Mouse (Mus musculus) forebrain, postnatal 0 days (tissue): ENCODE measurements around the gene Negr1. TPM values are rescaled to one million over a fixed set of nuclear protein-coding genes. Genes with fewer than 3 reads are reported as not detected.

Source experiments
- ATAC-seq: fragments of 200-750 bp; cut with Nextera tagmentation; 2 replicates; pipeline ENCODE4 v1.8.0; 2017; ENCODE audit warnings: mild to moderate bottlenecking, moderate library complexity
- DNase-seq: peaks from one replicate; pipeline ENCODE4 v3.0.0-alpha.2; 2015
- H3K27ac ChIP-seq: fragments of 300-500 bp; sonication (generic); 2 replicates; pipeline ENCODE4 v1.5.1; 2014; ENCODE audit warnings: low read depth, mild to moderate bottlenecking, antibody characterized with exemption, low read length, moderate library complexity, mixed read lengths
- H3K27me3 ChIP-seq: fragments of 300-500 bp; sonication (generic); 2 replicates; pipeline ENCODE4 v1.6.1; 2014; ENCODE audit warnings: mild to moderate bottlenecking, low read length, mixed read lengths; ENCODE audit not compliant: insufficient read depth
- H3K36me3 ChIP-seq: fragments of 300-500 bp; sonication (generic); 2 replicates; pipeline ENCODE4 v1.6.1; 2014; ENCODE audit warnings: mild to moderate bottlenecking, moderate library complexity; ENCODE audit not compliant: insufficient read depth
- H3K4me1 ChIP-seq: fragments of 300-500 bp; sonication (generic); 2 replicates; pipeline ENCODE4 v1.6.1; 2014; ENCODE audit warnings: antibody characterized with exemption; ENCODE audit not compliant: insufficient read depth
- H3K4me2 ChIP-seq: fragments of 300-500 bp; sonication (generic); 2 replicates; pipeline ENCODE4 v1.6.1; 2014; ENCODE audit warnings: low read depth, mild to moderate bottlenecking, moderate library complexity
- H3K4me3 ChIP-seq: fragments of 300-500 bp; sonication (generic); 2 replicates; pipeline ENCODE4 v1.5.1; 2014; ENCODE audit warnings: low read depth, low read length, mixed read lengths
- H3K9ac ChIP-seq: fragments of 300-500 bp; sonication (generic); 2 replicates; pipeline ENCODE4 v1.6.1; 2014; ENCODE audit warnings: mild to moderate bottlenecking
- H3K9me3 ChIP-seq: fragments of 300-500 bp; sonication (generic); 2 replicates; pipeline ENCODE4 v1.6.1; 2016; ENCODE audit warnings: low read length
- CTCF ChIP-seq: sonication (generic); IDR thresholded peaks from 2 replicates; pipeline ENCODE4 v1.5.1; 2016; ENCODE audit warnings: antibody characterized with exemption, control low read depth, low read depth
- WGBS: fragments of 180-500 bp; shearing (Covaris S2); extraction: QIAGEN DNeasy Blood & Tissue Kit; methylation state at CpG from one replicate; pipeline ENCODE4 v1.1.7; 2014; 5-methylcytosine and 5-hydroxymethylcytosine counted together
- polyA plus RNA-seq: library from polyadenylated mRNA; unstranded; fragments of >200 nt; fragmentation: Nextera tagmentation; extraction: Ambion mirVana; gene quantifications from 2 replicates; pipeline ENCODE4 v1.2.1, GENCODE M21; 2015
- total RNA-seq: library from RNA; depleted of rRNA; stranded (reverse); fragments of >200 nt; gene quantifications from 2 replicates; pipeline ENCODE4 v1.2.3, GENCODE M21; 2014; rRNA removed

The Negr1 gene
- total RNA-seq (145 and 205 TPM in 2 replicates), polyA plus RNA-seq (43.9 and 65.0 TPM in 2 replicates)

DNA sequence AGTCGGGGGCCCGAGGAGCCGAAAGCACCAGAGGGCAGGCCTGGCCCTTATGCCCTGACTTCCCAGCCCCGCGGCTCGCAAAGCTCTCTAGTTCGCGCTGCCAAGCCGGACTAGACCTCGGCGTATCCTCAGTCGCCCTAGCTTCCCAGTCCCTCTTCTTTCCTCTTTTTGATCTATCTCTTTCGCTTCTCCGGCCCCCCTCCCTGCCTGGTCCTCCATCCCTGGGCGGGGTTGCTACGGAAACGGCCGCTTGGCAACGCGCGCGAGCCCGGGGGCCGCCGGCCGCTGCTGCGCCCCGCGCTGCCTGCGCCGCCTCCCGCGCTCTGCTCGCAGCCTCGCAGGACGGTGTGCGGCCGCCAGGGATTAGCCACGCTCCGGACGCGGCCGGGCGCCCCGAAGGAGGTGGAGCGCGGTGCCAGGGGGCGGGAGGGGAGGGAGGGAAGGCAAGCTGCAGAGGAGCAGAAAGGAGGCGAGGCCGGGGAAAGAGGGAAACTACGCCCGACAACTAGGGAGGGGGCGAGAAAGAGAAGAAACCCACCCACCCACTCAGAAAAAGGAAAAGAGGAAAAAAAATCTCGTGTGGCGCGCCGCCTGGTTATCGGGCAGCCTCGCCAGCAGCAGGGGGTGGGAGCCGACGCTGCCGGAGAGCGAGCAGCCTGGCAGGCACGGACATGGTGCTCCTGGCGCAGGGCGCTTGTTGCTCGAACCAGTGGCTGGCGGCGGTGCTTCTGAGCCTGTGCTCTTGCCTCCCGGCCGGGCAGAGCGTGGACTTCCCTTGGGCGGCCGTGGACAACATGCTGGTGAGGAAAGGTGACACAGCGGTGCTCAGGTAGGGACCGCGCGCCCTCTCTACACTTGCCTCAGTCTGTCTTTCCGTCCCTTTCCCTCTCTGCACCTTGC, at the start of gene Negr1:
Gene Negr1, plus strand, starts transcription at position 271 of the 900 bp plus-strand sequence.
- Histone ChIP-seq H3K27ac (peak within 1 kb of the TSS; percentile 98), H3K9ac (peak within 1 kb of the TSS; percentile 80), H3K4me2 (peak within 1 kb of the TSS; percentile 78), H3K36me3 (no peaks in the 10 kb centered on the region), H3K27me3 (no peaks in the 10 kb centered on the region), H3K9me3 (no peaks in the 10 kb centered on the region), H3K4me1 (no peaks in the 10 kb centered on the region; the same call in 1 of the 2 replicates), H3K4me3 (peak within 1 kb of the TSS; percentile 80)
- under 1% methylated on average over 77 of the region's 79 CpGs for WGBS
- TF ChIP-seq CTCF = peak; percentile 35
- DNase-seq = peak; percentile 85
- ATAC-seq = peak; percentile 72

DNA sequence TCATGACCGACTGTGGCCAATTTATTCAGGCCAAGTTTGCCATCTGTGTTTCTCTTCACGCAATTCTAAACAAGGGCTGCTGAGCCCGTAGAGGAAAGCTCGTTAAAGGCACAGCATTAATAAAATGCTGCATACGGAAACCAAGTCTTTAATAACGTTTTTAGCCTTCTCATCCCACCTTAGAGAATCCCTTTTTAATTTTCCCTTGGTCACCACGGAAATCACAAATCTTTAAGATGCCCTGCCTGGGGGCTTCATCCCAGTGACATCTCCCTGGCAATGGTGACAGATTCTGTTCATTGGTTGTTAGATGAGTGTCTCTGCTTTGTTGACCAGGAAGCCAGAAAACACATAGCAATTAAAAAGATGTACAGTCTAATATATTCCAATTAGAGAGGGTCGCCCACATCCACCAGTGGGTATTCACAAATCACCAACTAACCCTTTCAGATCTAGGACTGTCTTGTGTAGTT, 35.1 kb upstream of the Negr1 start:
- peak overlapping the region; percentile 57; the same call in 1 of the 2 replicates for H3K27ac ChIP-seq
- ATAC-seq (0 out of 2 replicates have a peak, but pooled peaks have one; percentile 36), DNase-seq (peak; percentile 66)
- no peak for TF ChIP-seq CTCF
- no peaks in the 10 kb centered on the region for H3K27me3 ChIP-seq
- no peak overlapping the region for H3K4me3 ChIP-seq
- no peak overlapping the region for H3K4me2 ChIP-seq
- 16% methylated on average over 8 of the region's 8 CpGs for WGBS
- H3K9ac ChIP-seq = no peak overlapping the region
- H3K9me3 ChIP-seq = no peaks in the 10 kb centered on the region
- H3K36me3 ChIP-seq = no peaks in the 10 kb centered on the region
- H3K4me1 ChIP-seq = no peaks in the 10 kb centered on the region

DNA sequence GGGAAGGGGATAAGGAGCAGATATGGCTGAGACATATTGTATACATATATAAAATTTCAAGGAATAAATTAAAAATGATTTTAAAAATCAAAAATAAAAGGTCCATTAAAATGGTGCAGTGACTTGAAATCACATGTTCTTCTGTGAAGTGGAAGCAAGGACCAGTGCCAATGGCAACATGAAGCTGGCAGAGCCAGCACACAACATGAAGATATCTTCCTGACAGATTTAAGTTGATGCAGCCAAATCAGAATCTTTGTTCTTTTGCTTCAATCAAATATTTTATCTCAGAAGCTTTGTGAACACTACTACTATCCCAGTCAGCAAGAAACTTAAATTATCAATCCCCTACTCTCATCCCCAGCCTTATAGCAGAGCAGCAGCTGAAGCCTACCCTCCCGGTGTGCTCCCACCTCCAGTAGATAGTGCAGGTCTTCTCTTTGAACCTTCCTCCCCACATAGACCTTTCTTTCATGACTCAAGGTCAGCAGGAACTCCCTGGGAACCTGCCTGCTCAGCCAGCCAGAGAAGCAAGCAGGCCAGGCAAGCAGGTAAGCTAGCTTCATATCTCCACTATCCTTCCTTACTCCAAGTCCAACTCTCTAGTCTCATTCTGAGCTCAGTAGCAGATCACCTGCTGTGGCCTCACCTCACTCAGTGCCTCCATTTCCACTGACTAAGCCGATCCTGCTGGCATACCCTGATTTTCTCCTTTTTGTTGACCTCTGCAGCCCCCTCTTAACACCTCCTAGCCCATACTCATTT, 34.2 kb upstream of the Negr1 start:
- no peak overlapping the region for H3K4me2 ChIP-seq
- H3K9me3 ChIP-seq = no peaks in the 10 kb centered on the region
- no peak overlapping the region for H3K9ac ChIP-seq
- TF ChIP-seq CTCF = no peak
- DNase-seq (peak; percentile 37), ATAC-seq (no peak)
- H3K27ac ChIP-seq = no peak overlapping the region
- H3K4me1 ChIP-seq = no peaks in the 10 kb centered on the region
- H3K27me3 ChIP-seq = no peaks in the 10 kb centered on the region
- 77% methylated on average over 2 of the region's 2 CpGs for WGBS
- no peak overlapping the region for H3K4me3 ChIP-seq
- no peaks in the 10 kb centered on the region for H3K36me3 ChIP-seq

DNA sequence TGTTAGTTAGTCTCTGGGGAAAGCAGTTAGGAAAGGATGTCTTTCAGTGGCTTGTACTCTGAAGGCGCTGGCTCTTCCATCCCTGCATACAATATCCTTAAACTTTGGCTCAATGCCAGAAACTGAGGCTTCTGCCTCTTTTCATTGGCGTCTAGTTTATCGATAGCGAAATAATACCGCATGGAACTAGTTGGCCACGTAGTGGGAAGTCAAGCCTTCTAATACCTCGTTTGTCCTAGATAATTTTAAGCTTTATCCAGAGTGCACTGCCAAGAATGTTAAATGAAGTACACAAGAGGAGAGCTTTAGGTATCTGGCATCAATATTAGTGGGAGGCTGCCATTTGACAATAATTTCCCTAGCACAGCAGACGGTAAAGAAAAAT, 2.2 kb upstream of the Negr1 start:
- ATAC-seq (no peak), DNase-seq (peak; percentile 77)
- WGBS = 5% methylated on average over 8 of the region's 8 CpGs
- Histone ChIP-seq H3K4me3 (peak overlapping the region; percentile 80), H3K9ac (peak overlapping the region; percentile 62), H3K27me3 (no peaks in the 10 kb centered on the region), H3K27ac (peak overlapping the region; percentile 93), H3K9me3 (no peaks in the 10 kb centered on the region), H3K4me1 (no peaks in the 10 kb centered on the region), H3K4me2 (peak overlapping the region; percentile 78), H3K36me3 (no peaks in the 10 kb centered on the region)
- no peak for TF ChIP-seq CTCF

DNA sequence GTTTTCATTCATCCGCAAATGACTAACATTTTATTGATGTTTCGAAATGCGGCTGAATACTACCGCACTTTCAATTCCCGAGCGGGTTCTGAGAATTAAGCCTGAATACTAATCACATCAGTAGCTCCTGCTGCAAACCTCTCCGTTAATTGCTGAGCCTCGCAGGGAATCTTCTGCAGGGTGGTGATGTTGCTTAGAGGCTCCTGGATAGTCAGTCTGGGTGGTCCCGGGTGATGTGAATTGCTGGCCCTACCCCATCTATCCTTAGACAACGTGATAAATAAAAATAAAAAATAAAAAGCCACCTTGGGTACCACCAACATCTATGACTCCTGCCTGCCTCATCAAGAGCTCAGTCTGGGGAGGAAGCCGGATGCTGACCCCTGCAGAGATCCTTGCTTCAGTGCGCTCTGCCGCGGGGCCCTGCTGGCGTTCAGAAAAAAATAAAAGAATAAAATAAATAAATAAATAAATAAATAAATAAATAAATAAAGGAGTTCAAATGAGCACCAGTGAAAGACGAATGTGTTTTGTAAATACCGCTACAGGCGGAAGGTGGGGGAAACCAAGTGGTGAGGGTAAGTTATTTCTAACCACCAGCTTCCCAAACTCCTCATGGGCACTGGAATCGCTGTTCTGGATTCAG, 1.6 kb upstream of the Negr1 start:
- Histone ChIP-seq H3K4me3 (peak overlapping the region; percentile 80), H3K4me2 (peak overlapping the region; percentile 78), H3K27me3 (no peaks in the 10 kb centered on the region), H3K4me1 (no peaks in the 10 kb centered on the region), H3K9me3 (no peaks in the 10 kb centered on the region), H3K27ac (peak overlapping the region; percentile 93), H3K9ac (peak overlapping the region; percentile 62), H3K36me3 (no peaks in the 10 kb centered on the region)
- 0 out of 2 replicates have a peak, but pooled peaks have one; percentile 3 for TF ChIP-seq CTCF
- WGBS = under 1% methylated on average over 19 of the region's 19 CpGs
- DNase-seq (peak; percentile 67), ATAC-seq (no peak)

DNA sequence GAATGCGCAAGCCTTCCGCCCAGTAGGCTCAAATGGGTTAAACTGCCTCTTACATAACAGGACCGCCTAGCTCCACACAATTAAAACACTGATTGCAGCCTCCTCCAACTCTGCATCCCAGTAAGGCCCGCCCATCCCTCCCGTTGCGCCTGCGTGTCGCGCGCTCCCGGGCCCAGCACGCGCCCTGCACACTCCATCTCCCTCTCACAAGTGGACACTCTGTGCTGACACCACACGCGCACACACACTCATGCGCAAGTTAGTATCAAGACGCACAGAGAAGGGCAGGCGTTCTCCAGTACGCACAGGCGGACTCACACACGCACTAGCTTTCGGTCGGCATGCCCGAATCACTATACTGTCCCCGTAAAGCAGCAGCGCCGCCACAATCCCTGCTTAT, 828 bp upstream of the Negr1 start:
- Histone ChIP-seq H3K27ac (peak overlapping the region; percentile 93), H3K4me2 (peak overlapping the region; percentile 78), H3K27me3 (no peaks in the 10 kb centered on the region), H3K9ac (peak overlapping the region; percentile 62), H3K4me3 (peak overlapping the region; percentile 80), H3K36me3 (no peaks in the 10 kb centered on the region), H3K4me1 (no peaks in the 10 kb centered on the region), H3K9me3 (no peaks in the 10 kb centered on the region)
- peak; percentile 27; the same call in 1 of the 2 replicates for TF ChIP-seq CTCF
- peak; percentile 95 for DNase-seq
- 3% methylated on average over 27 of the region's 27 CpGs for WGBS
- ATAC-seq = peak; percentile 92
